Mouse (Mus musculus) common myeloid progenitor, adult 5-6 weeks (primary cell): Measurements from ENCODE around the gene Spp2. TPM values are rescaled to one million over a fixed set of nuclear protein-coding genes. Genes with fewer than 3 reads are reported as not detected.

Experiments used
- ATAC-seq: replicated peaks from 2 replicates; pipeline ENCODE4 v1.8.0; 2016; ENCODE audit warnings: low read depth, mild to moderate bottlenecking, moderate TSS enrichment, inconsistent platforms; ENCODE audit not compliant: poor library complexity, severe bottlenecking
- total RNA-seq: library from RNA; stranded (forward); fragments of 200-1000, 187-1606 nt; gene quantifications from 2 replicates; pipeline ENCODE4 v1.2.3, GENCODE M21; 2017

The Spp2 gene
- total RNA-seq, result not detected in 2 replicates

- no peak for ATAC-seq
These were observed at the start of gene Spp2 for GRCm38 (mm10) chr1:88406807-88407198. TSS of gene Spp2 (plus strand) at chr1:88406961.

GRCm38 (mm10) chr1:88357458-88358090 lies 49.2 kb upstream of the Spp2 start:
- ATAC-seq, result peak; percentile 83

GRCm38 (mm10) chr1:88358102-88358654 lies 48.6 kb upstream of the Spp2 start:
- no peak for ATAC-seq

- ATAC-seq, result no peak
These were observed 45.7 kb upstream of the Spp2 start for GRCm38 (mm10) chr1:88361085-88361484.

DNA sequence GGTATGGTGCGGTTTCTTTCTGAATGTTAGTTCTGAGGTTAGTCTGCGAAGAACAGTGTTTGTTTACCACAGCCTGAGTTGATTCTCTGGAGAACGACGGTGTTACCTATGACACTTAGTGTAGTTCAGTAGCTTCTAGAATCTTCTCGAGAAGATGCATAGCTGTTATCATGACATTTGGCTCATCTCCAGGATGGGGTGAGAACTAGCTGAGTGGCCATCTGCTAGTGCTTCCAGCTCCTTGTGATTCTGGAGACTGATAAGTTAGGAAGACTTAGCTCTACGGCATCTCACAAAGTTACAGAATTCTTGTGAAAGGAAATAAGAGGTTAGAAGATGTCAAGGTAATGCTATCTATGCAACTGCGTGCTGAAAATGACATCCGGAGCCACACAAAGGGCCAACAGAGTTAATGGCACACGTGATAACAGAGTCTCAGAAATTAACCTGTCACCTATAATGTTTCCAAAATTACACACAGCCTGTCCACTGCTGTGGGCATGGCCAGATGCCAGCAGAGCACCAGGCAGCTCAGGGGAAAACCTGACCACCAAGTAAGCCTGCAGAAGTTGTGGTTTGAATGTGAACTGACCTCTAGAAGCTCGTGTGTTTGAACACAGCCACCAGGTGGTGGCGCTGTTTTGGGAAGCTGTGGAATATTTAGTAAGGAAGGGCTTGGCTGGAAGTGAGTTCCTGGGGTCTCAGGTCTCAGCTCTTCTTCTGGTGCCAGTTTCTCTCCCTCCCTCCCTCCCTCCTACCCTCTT lies 39.7 kb upstream of the Spp2 start:
- no peak for ATAC-seq

GRCm38 (mm10) chr1:88378446-88378845 lies 28.3 kb upstream of the Spp2 start:
- ATAC-seq, result no peak

- ATAC-seq, result no peak
These were observed 15.1 kb upstream of the Spp2 start for GRCm38 (mm10) chr1:88391632-88392031.

DNA sequence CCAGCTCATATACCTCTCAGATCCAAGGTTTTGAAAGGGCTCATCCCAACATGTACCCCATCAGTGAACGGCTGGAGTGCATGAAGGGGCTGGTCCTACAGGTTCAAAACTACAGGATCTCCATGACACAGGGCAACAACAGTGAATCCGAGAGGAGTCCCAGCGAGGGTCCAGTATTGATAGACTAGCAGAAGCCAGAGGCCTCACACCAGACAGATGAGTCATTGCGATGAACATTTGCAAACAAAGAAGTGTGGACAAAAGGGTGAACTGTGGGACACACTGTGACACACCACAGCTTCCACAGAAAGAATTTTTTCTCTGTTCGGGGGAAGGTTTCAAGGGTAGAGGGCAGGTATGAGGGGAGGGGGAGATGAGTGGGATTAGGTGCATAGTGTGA lies 13.4 kb upstream of the Spp2 start:
- no peak for ATAC-seq

- no peak for ATAC-seq
These were observed 3.4 kb upstream of the Spp2 start for GRCm38 (mm10) chr1:88403378-88403777.

DNA sequence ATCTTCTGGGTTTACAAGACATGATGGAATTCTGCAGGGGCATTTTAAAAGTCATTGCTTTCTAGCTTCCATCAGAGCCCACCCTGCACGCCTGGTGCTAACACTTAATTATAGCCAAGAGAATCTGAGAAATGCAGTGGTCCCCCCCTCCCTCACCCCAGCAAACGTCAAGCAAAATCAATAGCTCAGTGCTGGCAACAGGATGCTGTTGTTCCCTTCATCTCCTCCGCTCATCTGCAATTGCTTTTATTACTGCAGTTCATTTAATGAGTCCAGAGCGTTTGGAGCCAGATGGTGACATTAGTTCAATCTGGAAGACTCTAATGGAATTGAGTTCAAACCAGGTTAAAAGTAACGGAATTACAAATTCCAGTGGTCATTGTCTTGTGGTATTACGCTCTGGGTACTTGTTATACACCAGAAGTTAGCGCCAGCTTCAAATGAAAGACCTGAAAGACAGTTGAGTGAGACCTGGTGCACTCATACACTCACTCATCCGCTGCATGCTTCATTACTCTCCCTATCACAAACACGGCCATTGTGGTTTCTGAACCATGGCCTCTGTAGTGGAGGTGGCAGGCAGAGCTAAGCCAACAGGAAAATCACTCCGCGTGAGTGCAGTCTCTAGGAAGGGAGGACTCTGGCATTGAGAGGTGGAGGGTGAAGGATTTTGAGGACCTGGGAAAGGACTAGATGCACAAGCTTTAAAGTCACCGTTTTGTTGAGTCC lies 519 bp upstream of the Spp2 start:
- ATAC-seq, result no peak

GRCm38 (mm10) chr1:88408340-88408739 lies 1.6 kb downstream of the Spp2 start:
- no peak for ATAC-seq

GRCm38 (mm10) chr1:88412013-88412412 lies 5.3 kb downstream of the Spp2 start:
- ATAC-seq, result no peak

GRCm38 (mm10) chr1:88418943-88419342 lies 12.2 kb downstream of the Spp2 start:
- no peak for ATAC-seq

DNA sequence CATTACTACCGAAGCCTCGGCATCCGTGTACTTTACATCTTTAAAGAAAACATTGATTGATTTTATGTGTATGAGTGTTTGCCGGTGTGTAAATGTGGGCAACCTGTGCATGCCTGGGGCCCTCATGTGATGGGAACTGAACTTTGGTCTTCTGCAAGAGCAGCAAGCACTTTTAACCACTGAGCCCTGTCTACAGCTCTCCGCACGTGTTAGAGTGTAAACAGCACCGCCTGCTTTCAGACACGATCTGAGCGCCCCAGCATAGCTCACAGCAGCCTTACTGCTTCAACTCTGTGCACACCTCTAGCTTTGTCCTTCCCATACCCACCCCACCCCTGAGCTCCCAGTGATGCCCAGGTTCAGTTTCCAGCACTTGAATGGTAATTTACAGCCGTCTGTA lies 15.3 kb downstream of the Spp2 start:
- no peak for ATAC-seq

DNA sequence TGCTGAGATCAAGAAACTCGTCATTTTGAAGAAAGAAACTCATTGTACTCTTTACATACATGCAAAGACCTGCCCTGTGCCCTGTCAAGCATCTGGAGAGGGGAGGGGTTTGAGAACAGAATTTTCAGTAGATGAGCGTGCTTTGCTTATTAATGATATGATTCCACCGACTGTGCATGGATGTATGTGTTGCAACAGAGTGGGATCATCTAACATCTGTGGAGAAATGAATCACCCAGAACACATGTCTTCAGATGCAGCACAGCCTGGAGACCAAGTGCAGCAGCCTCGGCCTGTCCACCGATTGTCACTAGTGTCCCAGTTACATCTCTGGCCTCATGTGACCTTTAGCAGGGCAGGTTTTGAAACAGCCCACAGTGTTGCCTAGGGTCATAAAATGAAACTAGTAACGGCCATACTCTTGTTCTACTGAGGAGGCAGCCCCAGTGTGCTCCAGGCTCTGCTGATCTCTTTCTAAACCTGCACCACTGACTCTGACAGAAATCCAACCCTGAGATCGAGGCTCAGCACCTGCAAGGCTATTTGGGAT lies 16.2 kb downstream of the Spp2 start:
- ATAC-seq, result no peak

- ATAC-seq, result peak; percentile 95
These were observed 18.0 kb downstream of the Spp2 start for GRCm38 (mm10) chr1:88424602-88425252.

- no peak for ATAC-seq
These were observed 21.4 kb downstream of the Spp2 start for GRCm38 (mm10) chr1:88427987-88428741.

- ATAC-seq, result no peak
These were observed 22.7 kb downstream of the Spp2 start for GRCm38 (mm10) chr1:88429413-88429812.

GRCm38 (mm10) chr1:88431262-88431661 lies 24.5 kb downstream of the Spp2 start:
- ATAC-seq, result no peak
